In the genomic region with DNA sequence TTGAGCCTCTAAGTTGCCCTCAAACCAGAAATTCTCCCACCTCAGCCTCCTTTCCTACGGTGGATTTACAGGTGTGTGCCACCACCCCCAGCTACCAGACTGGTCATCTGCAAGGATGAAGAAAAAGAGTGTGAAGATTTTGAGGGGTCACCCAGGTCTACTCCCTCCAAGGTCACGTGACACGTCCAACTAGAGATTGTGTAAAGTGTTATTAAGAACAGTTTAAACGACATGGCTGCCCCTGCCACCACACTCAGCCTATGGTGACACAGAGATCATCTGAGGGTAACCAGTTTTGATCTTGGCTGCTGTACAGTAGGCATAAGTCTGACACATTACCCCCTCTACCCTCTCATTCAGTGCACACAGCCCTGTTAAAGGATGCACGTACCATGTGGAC, we compare ENCODE assay signal across 12 mouse cellular contexts. TPM values are rescaled to one million over a fixed set of nuclear protein-coding genes. Genes with fewer than 3 reads are reported as not detected.
A peak's percentile ranks its signal among the peaks of the same experiment; 100 is the strongest.
DNase-seq lines count a peak whose midpoint lies in the region; ATAC-seq and TF ChIP-seq lines count a peak whose summit lies in the region.
"Had no signal": no experiment of that assay in that cellular context is flagged by ENCODE, and none has a peak within 500 bp of the region (broad histone marks: within the 10 kb centered on the region; RNA-seq: fewer than 3 reads in every experiment).

No protein-coding gene starts in this region.

- ATAC-seq in forebrain, embryonic 14.5 days: peak; percentile 46; the same call in 1 of the 2 replicates
- ATAC-seq in forebrain, embryonic 11.5 days (replicated peaks; ENCODE audit: low FRiP score): no peak
- ATAC-seq in liver, embryonic 12.5 days: no peak
- no peak for ATAC-seq in intestine, embryonic 16.5 days
- no peak for ATAC-seq in erythroid progenitor cell, adult 5-6 weeks (replicated peaks; ENCODE audit: low FRiP score, poor library complexity, severe bottlenecking)
- ATAC-seq: midbrain, embryonic 16.5 days had no signal

- H3K9ac ChIP-seq in forebrain, embryonic 14.5 days (ENCODE audit: low read length): no peak overlapping the region
- no peak overlapping the region for H3K9ac ChIP-seq in forebrain, embryonic 11.5 days (ENCODE audit: low read length)
- H3K9ac ChIP-seq in liver, adult 2 months (ENCODE audit: low read depth, low read length): no peak overlapping the region
- H3K9ac ChIP-seq in liver, embryonic 12.5 days: no peak overlapping the region
- H3K9ac ChIP-seq in intestine, embryonic 16.5 days (ENCODE audit: low read depth, low read length): no peak overlapping the region

- TF ChIP-seq CTCF in liver, adult 2 months (IDR thresholded peaks at IDR 0.05; ENCODE audit: low read depth, low read length): no peak

- H3K27ac ChIP-seq in forebrain, embryonic 14.5 days (ENCODE audit: low read depth, low read length): no peak overlapping the region
- H3K27ac ChIP-seq in forebrain, embryonic 11.5 days (ENCODE audit: low read depth, low read length): no peak overlapping the region
- H3K27ac ChIP-seq in liver, adult 2 months (replicated peaks; ENCODE audit: insufficient read depth, low read depth, low read length): peak overlapping the region; percentile 83
- no peak overlapping the region for H3K27ac ChIP-seq in liver, embryonic 12.5 days
- peak overlapping the region; percentile 93 for H3K27ac ChIP-seq in intestine, embryonic 16.5 days (ENCODE audit: low read length)
- H3K27ac ChIP-seq: macrophage had no signal

- no peaks in the 10 kb centered on the region for H3K9me3 ChIP-seq in forebrain, embryonic 14.5 days (replicated peaks; ENCODE audit: control insufficient read depth, low read length)
- no peaks in the 10 kb centered on the region for H3K9me3 ChIP-seq in forebrain, embryonic 11.5 days (ENCODE audit: control insufficient read depth, low read length)
- no peaks in the 10 kb centered on the region for H3K9me3 ChIP-seq in liver, embryonic 12.5 days (replicated peaks)
- H3K9me3 ChIP-seq in intestine, embryonic 16.5 days (ENCODE audit: control insufficient read depth, low read length): no peaks in the 10 kb centered on the region

- WGBS in forebrain, embryonic 14.5 days: 93% methylated on average over 5 of the region's 5 CpGs
- WGBS in forebrain, embryonic 11.5 days: 94% methylated on average over 5 of the region's 5 CpGs
- 37% methylated on average over 5 of the region's 5 CpGs for WGBS in liver, adult 2 months
- 68% methylated on average over 5 of the region's 5 CpGs for WGBS in liver, embryonic 12.5 days (ENCODE audit: insufficient replicate concordance)
- 85% methylated on average over 5 of the region's 5 CpGs for WGBS in intestine, embryonic 16.5 days

- no peak overlapping the region for H3K4me2 ChIP-seq in forebrain, embryonic 14.5 days (ENCODE audit: low read length)
- no peak overlapping the region for H3K4me2 ChIP-seq in forebrain, embryonic 11.5 days (ENCODE audit: low read depth, low read length, severe bottlenecking)
- H3K4me2 ChIP-seq in liver, embryonic 12.5 days: no peak overlapping the region
- no peak overlapping the region for H3K4me2 ChIP-seq in intestine, embryonic 16.5 days (ENCODE audit: low read depth, low read length)

- no peak for TF ChIP-seq POLR2A in liver, adult 2 months (IDR thresholded peaks at IDR 0.05; ENCODE audit: extremely low read depth, insufficient read depth, low read length)

- no peaks in the 10 kb centered on the region for H3K27me3 ChIP-seq in forebrain, embryonic 14.5 days (replicated peaks; ENCODE audit: control insufficient read depth, insufficient read depth, low read length)
- no peaks in the 10 kb centered on the region for H3K27me3 ChIP-seq in forebrain, embryonic 11.5 days (ENCODE audit: control insufficient read depth, insufficient read depth, low read length)
- H3K27me3 ChIP-seq in liver, adult 2 months (ENCODE audit: control insufficient read depth, insufficient read depth, low read length): no peaks in the 10 kb centered on the region
- no peaks in the 10 kb centered on the region for H3K27me3 ChIP-seq in liver, embryonic 12.5 days (replicated peaks)
- no peaks in the 10 kb centered on the region for H3K27me3 ChIP-seq in intestine, embryonic 16.5 days (replicated peaks; ENCODE audit: control insufficient read depth, insufficient read depth, low read length)

- DNase-seq in forebrain, embryonic 14.5 days (ENCODE audit: low spot score): no peak
- no peak for DNase-seq in forebrain, embryonic 11.5 days (ENCODE audit: low spot score)
- DNase-seq in liver, adult 2 months (ENCODE audit: extremely low read depth, low read depth, low spot score): no peak
- peak; percentile 22 for DNase-seq in 3T3-L1 (ENCODE audit: low read depth, low spot score)
- DNase-seq in frontal cortex, postnatal 14 days (ENCODE audit: low spot score in 2 of 2): no peak
- DNase-seq: cerebellum, postnatal 25 days; heart, postnatal 36 days had no signal

- no peaks in the 10 kb centered on the region for H3K4me1 ChIP-seq in forebrain, embryonic 14.5 days (ENCODE audit: control insufficient read depth, insufficient read depth, low read length)
- H3K4me1 ChIP-seq in forebrain, embryonic 11.5 days (replicated peaks; ENCODE audit: control insufficient read depth, insufficient read depth, low read length): no peaks in the 10 kb centered on the region
- peaks cover 41% of the 10 kb centered on the region for H3K4me1 ChIP-seq in liver, adult 2 months (ENCODE audit: control insufficient read depth, insufficient read depth, low read length)
- peaks cover 18% of the 10 kb centered on the region for H3K4me1 ChIP-seq in liver, embryonic 12.5 days
- peaks cover 27% of the 10 kb centered on the region for H3K4me1 ChIP-seq in intestine, embryonic 16.5 days (ENCODE audit: control insufficient read depth, insufficient read depth, low read length)

- no peak overlapping the region for H3K4me3 ChIP-seq in forebrain, embryonic 14.5 days (ENCODE audit: low read depth, low read length)
- no peak overlapping the region for H3K4me3 ChIP-seq in forebrain, embryonic 11.5 days (ENCODE audit: low read depth, low read length)
- no peak overlapping the region for H3K4me3 ChIP-seq in liver, adult 2 months (ENCODE audit: insufficient read depth, low read depth, low read length)
- H3K4me3 ChIP-seq in liver, embryonic 12.5 days: no peak overlapping the region
- H3K4me3 ChIP-seq in intestine, embryonic 16.5 days (ENCODE audit: low read length): no peak overlapping the region

- peaks cover 58% of the 10 kb centered on the region for H3K36me3 ChIP-seq in forebrain, embryonic 14.5 days (ENCODE audit: control insufficient read depth, insufficient read depth, low read length)
- H3K36me3 ChIP-seq in forebrain, embryonic 11.5 days (ENCODE audit: control insufficient read depth, insufficient read depth, low read length): peaks cover 34% of the 10 kb centered on the region
- H3K36me3 ChIP-seq in liver, adult 2 months (ENCODE audit: control insufficient read depth, insufficient read depth, low read length): peaks cover 47% of the 10 kb centered on the region
- peaks cover 39% of the 10 kb centered on the region for H3K36me3 ChIP-seq in liver, embryonic 12.5 days
- peaks cover 27% of the 10 kb centered on the region for H3K36me3 ChIP-seq in intestine, embryonic 16.5 days (ENCODE audit: control insufficient read depth, insufficient read depth, low read length)

- 0 out of 2 replicates have a peak, but pooled peaks cover 2% of the 10 kb centered on the region for H3K79me2 ChIP-seq in liver, adult 2 months (ENCODE audit: control insufficient read depth, insufficient read depth, low read length)

RNA-seq across cellular contexts. Expression of a gene that starts 17.0 kb away (rescaled TPM):
- polyA plus RNA-seq in forebrain, embryonic 14.5 days (2014; fragmentation: Nextera tagmentation; extraction: Ambion mirVana): 30.4 and 44.0 TPM in 2 replicates
- 72.4 and 73.4 TPM in 2 replicates for polyA plus RNA-seq in forebrain, embryonic 11.5 days (2014; fragmentation: Nextera tagmentation; extraction: Ambion mirVana)
- 19.9 and 21.5 TPM in 2 replicates for total RNA-seq in liver, adult 2 months (2014; rRNA removed)
- 9.2 and 14.0 TPM in 2 replicates for polyA plus RNA-seq in liver, adult 2 months (2012; rRNA removed)
- 10.4 and 11.5 TPM in 2 replicates for polyA plus RNA-seq in liver, embryonic 12.5 days (2016; fragmentation: Nextera tagmentation; extraction: Ambion mirVana)
- polyA plus RNA-seq in intestine, embryonic 16.5 days (2015; fragmentation: Nextera tagmentation; extraction: Ambion mirVana): 20.4 and 21.8 TPM in 2 replicates
- total RNA-seq in erythroid progenitor cell, adult 5-6 weeks (2015; ENCODE audit: low replicate concordance): not detected in 2 replicates
- total RNA-seq in erythroid progenitor cell, adult 5-6 weeks (2017; ENCODE audit: low replicate concordance): 0.39 and 11.4 TPM in 2 replicates

Comparison
In these comparisons a context has a peak if more than half of its experiments do, and no peak if none do; other contexts are left out.
1. H3K27ac ChIP-seq: peak in liver, adult 2 months (single experiment) and intestine, embryonic 16.5 days (single experiment); none in forebrain, embryonic 14.5 days (single experiment), forebrain, embryonic 11.5 days (single experiment) and liver, embryonic 12.5 days (single experiment).